13 mouse cellular contexts compared by ENCODE assay signal in genomic region chr9:86525600-86525999, GRCm38 (mm10). TPM values are rescaled to one million over a fixed set of nuclear protein-coding genes. Genes with fewer than 3 reads are reported as not detected.
"Had no signal": no experiment of that assay in that cellular context is flagged by ENCODE, and none has a peak within 500 bp of the region (broad histone marks: within the 10 kb centered on the region; RNA-seq: fewer than 3 reads in every experiment).

No protein-coding gene starts in this region.

- H3K9me3 ChIP-seq: limb, embryonic 13.5 days; midbrain, embryonic 12.5 days; neural tube, embryonic 13.5 days had no signal

- H3K27me3 ChIP-seq: limb, embryonic 13.5 days; midbrain, embryonic 12.5 days; neural tube, embryonic 13.5 days had no signal

- DNase-seq: kidney, postnatal 25 days; left cerebral cortex, postnatal 4 days; lung, adult 18-20 months; retina, postnatal 1 day; right cerebral cortex, postnatal 4 days; spleen, adult 18-20 months; thymus, postnatal 36 days had no signal

- H3K4me1 ChIP-seq: limb, embryonic 13.5 days; midbrain, embryonic 12.5 days; neural tube, embryonic 13.5 days had no signal

- H3K4me3 ChIP-seq: limb, embryonic 13.5 days; midbrain, embryonic 12.5 days; neural tube, embryonic 13.5 days had no signal

- H3K27ac ChIP-seq: limb, embryonic 13.5 days; liver, embryonic 14.5 days; midbrain, embryonic 12.5 days; neural tube, embryonic 13.5 days had no signal

RNA-seq across cellular contexts. Expression of gene Rwdd2a, which starts 46.2 kb away (rescaled TPM):
- total RNA-seq: liver, adult 2 months; megakaryocyte-erythroid progenitor cell, adult 5-6 weeks had no signal
- polyA plus RNA-seq: liver, adult 2 months had no signal
